Mouse (Mus musculus) spleen, embryonic (tissue): ENCODE data around the gene Ndufb10.
"Not testable (repeated sequence)": the region's sequence is repeated elsewhere in the genome, so short reads cannot be mapped to it uniquely, and the experiment has no call there.

ENCODE experiments used
- CTCF ChIA-PET: fragments of 350-600 bp; sonication (Branson Sonifier 250); formaldehyde crosslinking; loops from one replicate; lab custom pipeline; 2022; lab: Charles Lee

The Ndufb10 gene

DNA sequence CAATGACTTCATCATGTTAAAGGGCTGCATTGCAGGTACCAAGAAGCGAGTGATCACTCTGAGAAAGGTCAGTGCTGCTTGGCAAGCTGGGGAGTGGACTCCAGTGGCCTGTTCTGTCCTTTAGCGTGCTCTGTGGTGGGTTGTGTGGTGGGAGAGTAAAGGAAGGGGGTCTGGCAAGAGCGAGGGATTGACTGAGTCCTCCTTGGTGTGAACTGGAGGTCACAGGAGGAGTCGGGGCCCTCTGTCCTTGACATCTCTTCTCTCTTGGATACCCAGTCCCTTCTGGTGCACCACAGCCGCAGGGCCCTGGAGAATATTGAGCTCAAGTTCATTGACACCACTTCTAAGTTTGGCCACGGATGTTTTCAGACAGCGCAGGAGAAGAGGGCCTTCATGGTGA is 11.2 kb upstream of the Ndufb10 start:
- CTCF ChIA-PET, result interaction anchor here (0.5 kb wide), 1 partner anchor 1805 kb away, joined by 3 read pairs; no protein-coding TSS in a partner anchor

DNA sequence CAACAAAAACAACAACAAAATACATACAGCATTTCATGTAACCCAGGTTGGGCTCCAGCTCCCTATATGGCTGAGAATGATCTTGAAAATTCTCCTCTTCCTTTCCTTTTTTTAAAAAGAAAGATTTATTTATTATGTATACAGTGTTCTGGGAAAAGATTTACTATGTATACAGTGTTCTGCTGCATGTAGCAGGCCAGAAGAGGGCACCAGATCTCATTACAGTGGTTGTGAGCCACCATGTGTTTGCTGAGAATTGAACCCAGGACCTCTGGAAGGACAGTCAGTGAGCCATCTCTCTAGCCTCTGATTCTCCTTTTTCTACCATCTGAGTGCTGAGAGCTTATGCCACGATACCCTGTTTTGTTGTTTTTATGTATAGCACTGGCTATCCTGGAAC is 10.2 kb upstream of the Ndufb10 start:
- CTCF ChIA-PET, result interaction anchor here (1.4 kb wide), 1 partner anchor 9 kb away, joined by 5 read pairs; the partner anchor contains the start of gene Ndufb10

DNA sequence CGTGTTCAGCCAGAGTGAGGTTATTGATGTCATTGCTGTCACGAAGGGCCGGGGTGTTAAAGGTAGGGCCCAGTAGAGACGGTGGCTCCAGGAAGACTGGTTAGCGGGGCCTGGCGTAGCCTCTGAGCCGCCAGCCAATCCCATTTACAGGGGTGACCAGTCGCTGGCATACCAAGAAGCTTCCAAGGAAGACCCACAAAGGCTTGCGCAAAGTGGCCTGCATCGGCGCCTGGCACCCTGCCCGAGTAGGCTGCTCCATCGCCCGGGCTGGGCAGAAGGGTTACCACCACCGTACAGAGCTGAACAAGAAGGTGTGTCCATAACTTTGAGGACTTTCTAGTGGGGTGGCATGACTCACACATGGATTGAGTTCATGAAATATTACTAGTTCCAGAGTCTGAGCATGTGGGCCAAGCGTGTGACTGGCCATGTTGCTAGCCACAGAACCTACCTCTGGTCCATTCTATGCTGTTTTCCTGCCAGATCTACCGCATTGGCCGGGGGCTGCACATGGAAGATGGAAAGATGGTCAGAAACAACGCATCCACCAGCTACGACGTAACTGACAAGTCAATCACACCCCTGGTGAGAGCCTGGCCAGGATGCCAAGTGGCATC is 9.3 kb upstream of the Ndufb10 start:
- CTCF ChIA-PET, result interaction anchor here (1.4 kb wide), 1 partner anchor 8 kb away, joined by 5 read pairs; the partner anchor contains the start of gene Ndufb10

DNA sequence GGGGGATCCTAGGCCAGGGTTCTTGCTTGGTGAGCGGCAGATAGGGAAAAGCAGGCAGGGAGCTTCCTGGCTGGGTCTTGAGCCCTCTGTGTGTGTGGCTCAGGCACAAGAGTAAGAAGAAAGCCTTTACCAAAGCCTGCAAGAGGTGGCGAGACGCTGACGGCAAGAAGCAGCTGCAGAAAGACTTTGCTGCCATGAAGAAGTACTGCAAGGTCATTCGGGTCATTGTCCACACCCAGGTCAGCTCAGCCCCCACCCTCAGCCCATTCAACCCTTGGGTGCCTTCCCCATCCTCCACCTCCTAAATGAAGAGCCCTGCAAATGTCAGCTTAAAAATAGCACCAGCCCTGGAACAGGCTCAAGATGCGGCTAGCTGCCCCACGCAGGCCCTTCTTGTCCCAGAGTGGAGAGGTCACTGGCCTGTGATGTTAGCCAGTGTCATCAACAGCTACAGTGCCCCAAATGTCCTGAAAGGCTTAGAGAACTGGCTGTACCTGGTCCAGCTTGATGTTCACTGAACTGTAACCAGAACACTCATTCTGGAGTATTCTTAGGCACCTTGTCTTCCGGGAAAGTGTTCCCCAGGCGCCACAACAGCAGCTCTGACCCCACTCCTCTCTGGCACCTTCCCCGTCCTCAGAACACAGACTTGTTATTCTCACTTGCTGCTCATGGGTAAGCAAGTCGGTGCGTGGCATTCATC is 8.1 kb upstream of the Ndufb10 start:
- CTCF ChIA-PET, result no interaction called here

GRCm38 (mm10) chr17:24730787-24731186 is 6.5 kb upstream of the Ndufb10 start:
- CTCF ChIA-PET, result no interaction called here

GRCm38 (mm10) chr17:24729067-24729466 is 4.8 kb upstream of the Ndufb10 start:
- CTCF ChIA-PET, result no interaction called here

GRCm38 (mm10) chr17:24728184-24728583 is 3.9 kb upstream of the Ndufb10 start:
- CTCF ChIA-PET, result no interaction called here

GRCm38 (mm10) chr17:24727618-24728017 is 3.3 kb upstream of the Ndufb10 start, which contains the start of gene Rpl3l:
Gene Rpl3l, plus strand, starts transcription at chr17:24727820.
- CTCF ChIA-PET, result no interaction called here

DNA sequence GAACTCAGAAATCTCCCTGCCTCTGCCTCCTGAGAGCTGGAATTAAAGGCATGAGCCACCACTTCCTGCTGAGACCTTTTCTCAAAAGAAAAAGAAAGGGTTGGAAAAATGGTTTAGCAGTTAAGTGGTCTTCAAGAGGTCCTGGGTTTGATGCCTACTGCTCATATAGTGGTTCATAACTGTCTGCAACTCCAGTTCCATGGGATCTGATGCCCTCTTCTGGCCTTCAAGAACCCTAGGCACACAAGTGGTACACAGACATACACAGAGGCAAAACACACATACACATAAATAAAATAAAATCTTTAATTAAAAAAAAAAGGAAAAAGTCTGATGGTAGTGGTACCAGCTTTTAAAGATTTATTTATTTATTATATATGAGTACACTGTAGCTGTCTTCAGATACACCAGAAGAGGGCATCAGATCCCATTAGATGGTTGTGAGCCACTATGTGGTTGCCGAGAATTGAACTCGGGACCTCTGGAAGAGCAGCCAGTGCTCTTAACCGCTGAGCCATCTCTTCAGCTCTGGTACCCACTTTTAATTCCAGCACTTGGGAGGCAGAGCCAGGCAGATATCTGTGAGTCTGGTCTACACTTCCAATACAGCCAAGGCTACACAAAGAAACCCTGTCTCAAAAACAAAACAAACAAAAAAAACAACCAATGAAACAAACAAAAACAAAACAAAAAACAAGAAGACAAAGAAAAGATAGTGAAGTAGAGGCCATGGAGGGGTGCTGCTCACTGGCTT is 1.5 kb upstream of the Ndufb10 start:
- CTCF ChIA-PET, result interaction anchor here (1.7 kb wide), 1 partner anchor 8 kb away, joined by 5 read pairs; no protein-coding TSS in a partner anchor

- CTCF ChIA-PET, result interaction anchor here (0.7 kb wide), 2 partner anchors 43 to 237 kb away, joined by 3 read pairs; partner anchors contain the start of gene Jpt2
These were observed 447 bp downstream of the Ndufb10 start for GRCm38 (mm10) chr17:24723881-24724180.

GRCm38 (mm10) chr17:24723122-24723880 is 977 bp downstream of the Ndufb10 start:
- CTCF ChIA-PET, result interaction anchor here (0.6 to 0.7 kb wide), 4 partner anchors 8 to 456 kb away, joined by 3 to 4 read pairs (median 3); partner anchors contain the start of gene Jpt2

- CTCF ChIA-PET, result interaction anchor here (0.7 kb wide), 1 partner anchor 457 kb away, joined by 4 read pairs; no protein-coding TSS in a partner anchor
These were observed 1.9 kb downstream of the Ndufb10 start for GRCm38 (mm10) chr17:24722220-24722924.

- CTCF ChIA-PET, result not testable (repeated sequence)
These were observed 2.8 kb downstream of the Ndufb10 start for GRCm38 (mm10) chr17:24721383-24721955.

DNA sequence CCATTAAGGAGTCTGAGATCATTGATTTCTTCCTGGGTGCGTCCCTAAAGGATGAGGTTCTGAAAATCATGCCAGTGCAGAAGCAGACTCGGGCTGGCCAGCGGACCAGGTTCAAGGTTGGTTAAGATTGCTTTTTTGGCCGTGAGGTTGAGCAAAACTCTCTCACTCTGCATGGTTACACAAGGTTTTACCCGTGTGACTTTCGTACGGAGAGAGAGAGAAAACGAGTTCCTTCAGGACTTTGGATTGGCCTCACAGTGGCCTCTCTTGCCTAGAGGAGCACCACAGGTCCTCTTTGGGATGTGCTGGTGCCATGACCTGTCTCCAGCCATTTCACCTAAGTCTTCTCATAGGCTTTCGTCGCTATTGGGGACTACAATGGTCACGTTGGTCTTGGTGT is 3.7 kb downstream of the Ndufb10 start:
- CTCF ChIA-PET, result not testable (repeated sequence)

DNA sequence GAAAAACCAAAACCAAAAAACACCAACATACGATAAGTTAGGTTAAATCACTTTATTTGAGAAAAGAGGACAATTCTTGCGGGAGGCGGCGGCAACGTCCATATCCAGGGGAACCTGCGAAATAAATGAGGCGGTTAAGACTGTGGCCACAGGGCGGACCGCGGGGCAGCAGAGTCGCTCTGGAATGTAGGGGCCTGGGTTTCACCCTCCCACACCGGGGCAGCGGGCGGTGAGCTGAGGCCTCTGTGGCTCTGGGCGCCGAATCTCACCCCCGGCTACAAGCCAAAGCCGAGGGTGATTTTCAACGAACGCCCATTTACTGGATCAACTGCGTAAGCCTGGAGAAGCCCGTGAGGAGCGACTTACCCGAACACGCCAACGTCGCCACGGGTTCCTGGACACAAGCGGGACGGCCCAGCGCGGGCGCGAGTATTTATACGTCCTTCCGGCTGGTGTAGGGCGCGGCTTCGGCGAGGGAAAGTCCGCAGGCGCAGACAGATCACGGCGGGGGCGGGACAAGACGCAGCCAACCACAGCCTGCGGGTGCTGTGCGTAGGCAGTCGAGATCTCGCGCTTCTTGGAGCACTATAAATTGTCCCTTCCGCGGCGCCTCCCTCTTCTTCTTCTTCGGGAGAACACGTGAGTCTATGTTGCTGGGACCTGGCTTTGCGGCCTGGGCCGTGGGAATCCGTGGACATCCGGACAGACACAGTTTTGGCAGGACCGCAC is 4.6 kb downstream of the Ndufb10 start:
- CTCF ChIA-PET, result no interaction called here

DNA sequence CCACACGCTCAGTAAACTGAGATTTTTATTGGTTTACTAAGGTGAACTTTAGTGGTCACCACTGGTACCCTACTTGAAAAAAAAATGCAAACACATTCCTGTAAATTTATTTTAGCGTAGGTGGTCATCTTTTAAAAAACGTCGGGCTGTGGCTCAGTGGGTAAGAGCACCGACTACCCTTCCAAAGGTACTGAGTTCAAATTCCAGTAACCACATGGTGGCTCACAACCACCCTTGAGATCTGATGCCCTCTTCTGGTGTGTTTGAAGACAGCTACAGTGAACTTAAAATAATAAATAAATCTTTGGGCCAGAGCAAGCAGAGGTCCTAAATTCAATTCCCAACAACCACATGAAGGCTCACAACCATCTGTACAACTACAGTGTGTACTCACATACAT is 5.3 kb downstream of the Ndufb10 start:
- CTCF ChIA-PET, result not testable (repeated sequence)

- CTCF ChIA-PET, result interaction anchor here (0.6 to 0.7 kb wide), 2 partner anchors 22 to 35 kb away, joined by 3 to 20 read pairs; no protein-coding TSS in a partner anchor
These were observed 6.3 kb downstream of the Ndufb10 start, which contains the start of the genes Rnf151 and Rps2 for GRCm38 (mm10) chr17:24717943-24718342. Gene Rnf151, minus strand, starts transcription at chr17:24718063. Gene Rps2, plus strand, starts transcription at chr17:24718116.

DNA sequence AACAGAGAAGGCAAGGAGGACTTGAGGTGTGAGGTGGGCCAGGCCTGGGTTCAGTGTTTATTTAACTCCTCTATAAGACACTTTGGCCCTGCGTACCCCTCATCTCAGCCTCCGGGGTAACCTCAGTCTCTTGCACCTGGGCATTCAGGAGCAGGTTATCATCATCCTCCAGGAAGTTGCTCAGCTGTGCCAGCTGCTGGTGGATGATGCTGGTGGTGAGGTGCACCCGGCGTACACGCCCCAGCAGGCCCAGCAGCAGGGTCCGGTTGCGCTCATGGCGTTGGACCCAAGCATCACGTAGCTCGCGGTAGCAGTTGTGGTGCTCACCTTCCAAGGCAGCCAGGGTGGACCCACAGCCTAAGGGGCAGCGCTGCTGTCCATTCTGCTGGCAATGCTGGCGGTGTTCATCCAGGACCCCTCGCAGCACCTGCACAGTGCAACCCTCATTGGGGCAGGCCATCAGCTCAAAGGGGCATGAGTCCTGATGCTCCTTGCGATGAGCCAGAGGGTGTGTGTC is 8.1 kb downstream of the Ndufb10 start:
- CTCF ChIA-PET, result no interaction called here

DNA sequence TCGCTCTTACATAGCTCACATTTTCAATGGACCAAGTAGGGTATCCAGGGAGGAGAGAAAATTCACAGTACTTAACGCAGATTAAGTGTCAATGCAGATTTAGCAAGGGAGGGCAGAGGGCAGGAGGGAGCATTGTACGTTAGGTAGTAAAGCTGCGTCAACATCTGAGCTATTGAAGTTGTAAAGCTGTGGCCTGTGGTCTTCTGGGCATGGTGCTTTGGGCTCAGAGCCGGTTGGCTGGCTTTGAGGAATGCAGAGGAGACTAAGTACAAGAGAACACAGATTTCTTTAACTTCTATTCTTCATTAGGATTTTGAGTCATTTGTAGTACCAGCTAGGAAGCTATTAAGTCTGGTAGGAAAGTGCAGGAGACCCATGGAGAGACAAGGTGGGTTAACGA is 8.7 kb downstream of the Ndufb10 start:
- CTCF ChIA-PET, result no interaction called here
